Mouse (Mus musculus): ENCODE results near the gene Zfp541. TPM values are rescaled to one million over a fixed set of nuclear protein-coding genes. Genes with fewer than 3 reads are reported as not detected.

Gene Zfp541
- polyA plus RNA-seq, 1 experiment from 2014 or later = not detected

- Histone ChIP-seq H3K9ac (replicated peaks; ENCODE audit: low read depth) (no peak overlapping the region), H3K27ac (ENCODE audit: low read length) (no peak overlapping the region), H3K27me3 (replicated peaks; ENCODE audit: insufficient read depth, low read length) (0 out of 2 replicates have a peak, but pooled peaks cover 2% of the 10 kb centered on the region), H3K4me1 (ENCODE audit: insufficient read depth, low read depth, low read length) (no peaks in the 10 kb centered on the region), H3K9me3 (ENCODE audit: low read length) (no peaks in the 10 kb centered on the region), H3K4me2 (replicated peaks; ENCODE audit: low read depth, low read length) (no peak overlapping the region), H3K4me3 (ENCODE audit: low read depth, low read length) (no peak overlapping the region), H3K36me3 (ENCODE audit: insufficient read depth, low read length) (no peaks in the 10 kb centered on the region)
- TF ChIP-seq CTCF (IDR thresholded peaks at IDR 0.05) (no peak), EP300 (IDR thresholded peaks at IDR 0.05) (no peak)
- 47% methylated on average over 3 of the region's 3 CpGs for WGBS
- ATAC-seq = no peak
- no peak for DNase-seq (ENCODE audit: low spot score)
Measured at GRCm38 (mm10) chr7:16132926-16133325, 71.3 kb downstream of the Zfp541 start.

DNA sequence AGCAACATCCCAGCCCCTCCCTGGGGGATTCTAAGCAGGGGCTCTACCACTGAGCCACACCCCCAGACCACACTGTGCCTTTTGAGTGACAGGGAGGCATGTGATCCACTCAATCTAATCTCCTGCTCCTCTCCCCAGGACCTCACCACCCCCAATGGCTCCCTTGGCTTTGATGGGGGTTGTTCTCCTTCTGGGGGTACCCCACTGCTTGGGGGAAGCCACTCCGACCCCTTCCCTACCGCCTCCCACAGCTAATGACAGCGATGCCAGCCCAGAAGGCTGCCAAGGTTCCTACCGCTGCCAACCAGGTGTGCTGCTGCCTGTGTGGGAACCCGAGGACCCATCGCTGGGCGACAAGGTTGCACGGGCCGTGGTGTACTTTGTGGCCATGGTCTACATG is 72.1 kb downstream of the Zfp541 start:
- no peak overlapping the region for H3K27ac ChIP-seq (ENCODE audit: low read length)
- no peak overlapping the region for H3K4me3 ChIP-seq (ENCODE audit: low read depth, low read length)
- WGBS = 89% methylated on average over 9 of the region's 9 CpGs
- no peaks in the 10 kb centered on the region for H3K9me3 ChIP-seq (ENCODE audit: low read length)
- ATAC-seq = no peak
- H3K4me2 ChIP-seq (replicated peaks; ENCODE audit: low read depth, low read length) = no peak overlapping the region
- no peak for DNase-seq (ENCODE audit: low spot score)
- 0 out of 2 replicates have a peak, but pooled peaks cover 2% of the 10 kb centered on the region for H3K27me3 ChIP-seq (replicated peaks; ENCODE audit: insufficient read depth, low read length)
- no peaks in the 10 kb centered on the region for H3K4me1 ChIP-seq (ENCODE audit: insufficient read depth, low read depth, low read length)
- no peaks in the 10 kb centered on the region for H3K36me3 ChIP-seq (ENCODE audit: insufficient read depth, low read length)
- no peak overlapping the region for H3K9ac ChIP-seq (replicated peaks; ENCODE audit: low read depth)
- TF ChIP-seq CTCF (IDR thresholded peaks at IDR 0.05) = no peak

GRCm38 (mm10) chr7:16134951-16135392 is 73.4 kb downstream of the Zfp541 start:
- DNase-seq (ENCODE audit: low spot score) (no peak), ATAC-seq (no peak)
- TF ChIP-seq EP300 (IDR thresholded peaks at IDR 0.05) (no peak), CTCF (IDR thresholded peaks at IDR 0.05) (no peak)
- 67% methylated on average over 7 of the region's 7 CpGs for WGBS
- no peaks in the 10 kb centered on the region for H3K36me3 ChIP-seq (ENCODE audit: insufficient read depth, low read length)
- H3K9me3 ChIP-seq (ENCODE audit: low read length) = no peaks in the 10 kb centered on the region
- H3K27ac ChIP-seq (ENCODE audit: low read length) = no peak overlapping the region
- no peak overlapping the region for H3K9ac ChIP-seq (replicated peaks; ENCODE audit: low read depth)
- 0 out of 2 replicates have a peak, but pooled peaks cover 2% of the 10 kb centered on the region for H3K27me3 ChIP-seq (replicated peaks; ENCODE audit: insufficient read depth, low read length)
- no peak overlapping the region for H3K4me3 ChIP-seq (ENCODE audit: low read depth, low read length)
- no peak overlapping the region for H3K4me2 ChIP-seq (replicated peaks; ENCODE audit: low read depth, low read length)
- H3K4me1 ChIP-seq (ENCODE audit: insufficient read depth, low read depth, low read length) = no peaks in the 10 kb centered on the region

Other genes starting within 250 kb of the Zfp541 start
- gene Obox6, start 222.1 kb upstream of the Zfp541 start, polyA plus RNA-seq (2015; fragmentation: Nextera tagmentation; extraction: Ambion mirVana) = not detected in 2 replicates
- not detected in 2 replicates for gene Crx, start 181.8 kb upstream of the Zfp541 start, polyA plus RNA-seq (2015; fragmentation: Nextera tagmentation; extraction: Ambion mirVana)
- not detected in 2 replicates for gene Crxos, start 179.2 kb upstream of the Zfp541 start, polyA plus RNA-seq (2015; fragmentation: Nextera tagmentation; extraction: Ambion mirVana)
- 552 and 558 TPM in 2 replicates for gene Selenow, start 139.4 kb upstream of the Zfp541 start, polyA plus RNA-seq (2015; fragmentation: Nextera tagmentation; extraction: Ambion mirVana)
- gene Nop53, start 115.7 kb upstream of the Zfp541 start, polyA plus RNA-seq (2015; fragmentation: Nextera tagmentation; extraction: Ambion mirVana) = 196 and 204 TPM in 2 replicates
- gene Ehd2, start 94.2 kb upstream of the Zfp541 start, polyA plus RNA-seq (2015; fragmentation: Nextera tagmentation; extraction: Ambion mirVana) = 92.2 and 113 TPM in 2 replicates
- gene Bicra, start 13.9 kb upstream of the Zfp541 start, polyA plus RNA-seq (2015; fragmentation: Nextera tagmentation; extraction: Ambion mirVana) = 2.3 and 3.1 TPM in 2 replicates
- 154 TPM in 2 replicates for gene Napa, start 36.6 kb downstream of the Zfp541 start, polyA plus RNA-seq (2015; fragmentation: Nextera tagmentation; extraction: Ambion mirVana)
- gene Kptn, start 58.1 kb downstream of the Zfp541 start, polyA plus RNA-seq (2015; fragmentation: Nextera tagmentation; extraction: Ambion mirVana) = 14.2 and 15.0 TPM in 2 replicates
- 0.04 and 0.05 TPM in 2 replicates for gene Slc8a2, start 68.0 kb downstream of the Zfp541 start, polyA plus RNA-seq (2015; fragmentation: Nextera tagmentation; extraction: Ambion mirVana)
- 12.3 and 12.7 TPM in 2 replicates for gene Meis3, start 113.3 kb downstream of the Zfp541 start, polyA plus RNA-seq (2015; fragmentation: Nextera tagmentation; extraction: Ambion mirVana)
- gene Dhx34, start 160.2 kb downstream of the Zfp541 start, polyA plus RNA-seq (2015; fragmentation: Nextera tagmentation; extraction: Ambion mirVana) = 7.8 and 8.5 TPM in 2 replicates
- 0.94 and 1.1 TPM in 2 replicates for gene C5ar2, start 182.3 kb downstream of the Zfp541 start, polyA plus RNA-seq (2015; fragmentation: Nextera tagmentation; extraction: Ambion mirVana)
- 11.8 and 13.3 TPM in 2 replicates for gene C5ar1, start 197.7 kb downstream of the Zfp541 start, polyA plus RNA-seq (2015; fragmentation: Nextera tagmentation; extraction: Ambion mirVana)
- 18.9 and 20.1 TPM in 2 replicates for gene Inafm1, start 211.8 kb downstream of the Zfp541 start, polyA plus RNA-seq (2015; fragmentation: Nextera tagmentation; extraction: Ambion mirVana)
- 15.9 and 18.3 TPM in 2 replicates for gene Ccdc9, start 225.0 kb downstream of the Zfp541 start, polyA plus RNA-seq (2015; fragmentation: Nextera tagmentation; extraction: Ambion mirVana)
- 30.0 and 31.1 TPM in 2 replicates for gene Bbc3, start 246.6 kb downstream of the Zfp541 start, polyA plus RNA-seq (2015; fragmentation: Nextera tagmentation; extraction: Ambion mirVana)

All from lung, postnatal 0 days (tissue).